Mouse (Mus musculus) liver, embryonic 14.5 days (tissue): ENCODE measurements around the gene Csmd2. TPM values are rescaled to one million over a fixed set of nuclear protein-coding genes. Genes with fewer than 3 reads are reported as not detected.

Experiments
- ATAC-seq: fragments of 200-750 bp; cut with Nextera tagmentation; 2 replicates; pipeline ENCODE4 v1.8.0; 2017; ENCODE audit warnings: moderate number of reproducible peaks, mild to moderate bottlenecking, moderate library complexity; ENCODE audit not compliant: insufficient read depth
- DNase-seq, 3 experiments: peaks; one replicate each; pipeline ENCODE4 v3.0.0-alpha.2; 2012 to 2013; ENCODE audit warnings: low read depth in 3 of 3, low spot score in 3 of 3
- H3K27ac ChIP-seq: fragments of 300-500 bp; sonication (generic); 2 replicates; pipeline ENCODE4 v1.5.1; 2014; ENCODE audit warnings: moderate library complexity, mild to moderate bottlenecking, control low read depth, inconsistent platforms
- H3K27me3 ChIP-seq: fragments of 300-500 bp; sonication (generic); 2 replicates; pipeline ENCODE4 v1.6.1; 2014; ENCODE audit warnings: mild to moderate bottlenecking, low read length, moderate library complexity; ENCODE audit not compliant: control insufficient read depth, insufficient read depth
- H3K36me3 ChIP-seq: fragments of 300-500 bp; sonication (generic); replicated peaks from 2 replicates; pipeline ENCODE4 v1.6.1; 2014; ENCODE audit warnings: low read depth; ENCODE audit not compliant: control insufficient read depth, insufficient read depth
- H3K4me1 ChIP-seq, 2 experiments: fragments of 200-500 bp in 1 of 2; fragments of 300-500 bp in 1 of 2; sonication (generic) in 1 of 2; replicated peaks; 2 replicates each; pipeline ENCODE4 v1.6.1; 2012 to 2014; ENCODE audit warnings: antibody characterized with exemption in 1 of 2, inconsistent platforms in 1 of 2, low read length in 1 of 2; ENCODE audit not compliant: control insufficient read depth in 2 of 2, insufficient read depth in 2 of 2
- H3K4me2 ChIP-seq: fragments of 300-500 bp; sonication (generic); 2 replicates; pipeline ENCODE4 v1.6.1; 2014; ENCODE audit warnings: low read depth, mild to moderate bottlenecking, control low read depth, moderate library complexity
- H3K4me3 ChIP-seq, 2 experiments: fragments of 200-500 bp in 1 of 2; fragments of 300-500 bp in 1 of 2; sonication (generic) in 1 of 2; 2 replicates each; pipeline ENCODE4 v1.5.1; 2012 to 2014; ENCODE audit warnings: low read depth in 2 of 2, low read length in 2 of 2, mild to moderate bottlenecking in 2 of 2, control low read depth in 1 of 2, inconsistent platforms in 1 of 2, moderate library complexity in 1 of 2; ENCODE audit not compliant: insufficient read depth in 1 of 2
- H3K9ac ChIP-seq: fragments of 300-500 bp; sonication (generic); replicated peaks from 2 replicates; pipeline ENCODE4 v1.6.1; 2014; ENCODE audit warnings: mild to moderate bottlenecking, control low read depth, moderate library complexity
- H3K9me3 ChIP-seq: fragments of 300-500 bp; sonication (generic); 2 replicates; pipeline ENCODE4 v1.6.1; 2016; ENCODE audit warnings: low read length, mixed read lengths; ENCODE audit not compliant: control insufficient read depth
- CTCF ChIP-seq: IDR thresholded peaks from 2 replicates; pipeline ENCODE4 v1.5.1; 2016; ENCODE audit warnings: antibody characterized with exemption, low read depth, control low read depth
- EP300 ChIP-seq: IDR thresholded peaks from 2 replicates; pipeline ENCODE4 v1.6.1; 2016; ENCODE audit warnings: antibody characterized with exemption, low read depth
- WGBS: fragments of 180-500 bp; shearing (Covaris S2); extraction: QIAGEN DNeasy Blood & Tissue Kit; methylation state at CpG from one replicate; pipeline ENCODE4 v1.1.7; 2014; ENCODE audit not compliant: insufficient replicate concordance; 5-methylcytosine and 5-hydroxymethylcytosine counted together
- polyA plus RNA-seq, 2 experiments: library from polyadenylated mRNA; depleted of rRNA in 1 of 2; stranded (reverse) in 1 of 2; unstranded in 1 of 2; fragments of >200 nt; fragmentation: Nextera tagmentation in 1 of 2; extraction: Ambion mirVana in 1 of 2; gene quantifications; 2 replicates each; pipeline versions ENCODE4 v1.2.1 to v1.2.3; 2012 to 2014

Gene Csmd2
- polyA plus RNA-seq, 2 experiments = 0.01 TPM; not detected in 1

DNA sequence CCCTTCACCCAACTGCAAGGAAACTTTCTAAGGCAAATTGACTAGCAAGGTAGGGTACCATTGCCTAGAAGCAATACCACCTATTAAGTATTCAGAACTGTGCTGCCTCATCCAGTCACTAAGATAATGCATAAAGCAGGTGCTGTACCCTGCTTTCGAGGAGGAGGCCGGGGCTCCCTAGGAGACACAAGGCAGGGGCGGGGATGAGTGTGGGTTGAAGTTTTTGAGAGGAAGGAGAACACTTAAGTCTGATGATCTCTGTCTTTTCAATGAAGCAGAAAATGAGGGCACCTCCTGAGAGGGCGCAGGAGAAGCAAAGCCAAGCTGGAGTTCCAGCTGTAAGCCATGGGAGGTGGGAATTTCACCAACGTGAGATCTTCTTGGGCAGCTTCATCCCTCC lies 271.6 kb downstream of the Csmd2 start:
- H3K9ac ChIP-seq = no peak overlapping the region
- H3K4me1 ChIP-seq = no peaks in the 10 kb centered on the region
- no peak overlapping the region for H3K4me3 ChIP-seq
- no peaks in the 10 kb centered on the region for H3K9me3 ChIP-seq
- DNase-seq (no peak), ATAC-seq (no peak)
- no peak overlapping the region for H3K27ac ChIP-seq
- no peaks in the 10 kb centered on the region for H3K36me3 ChIP-seq
- no peak overlapping the region for H3K4me2 ChIP-seq
- H3K27me3 ChIP-seq = no peaks in the 10 kb centered on the region
- WGBS = 59% methylated on average over 5 of the region's 5 CpGs
- TF ChIP-seq EP300 (no peak), CTCF (no peak)

DNA sequence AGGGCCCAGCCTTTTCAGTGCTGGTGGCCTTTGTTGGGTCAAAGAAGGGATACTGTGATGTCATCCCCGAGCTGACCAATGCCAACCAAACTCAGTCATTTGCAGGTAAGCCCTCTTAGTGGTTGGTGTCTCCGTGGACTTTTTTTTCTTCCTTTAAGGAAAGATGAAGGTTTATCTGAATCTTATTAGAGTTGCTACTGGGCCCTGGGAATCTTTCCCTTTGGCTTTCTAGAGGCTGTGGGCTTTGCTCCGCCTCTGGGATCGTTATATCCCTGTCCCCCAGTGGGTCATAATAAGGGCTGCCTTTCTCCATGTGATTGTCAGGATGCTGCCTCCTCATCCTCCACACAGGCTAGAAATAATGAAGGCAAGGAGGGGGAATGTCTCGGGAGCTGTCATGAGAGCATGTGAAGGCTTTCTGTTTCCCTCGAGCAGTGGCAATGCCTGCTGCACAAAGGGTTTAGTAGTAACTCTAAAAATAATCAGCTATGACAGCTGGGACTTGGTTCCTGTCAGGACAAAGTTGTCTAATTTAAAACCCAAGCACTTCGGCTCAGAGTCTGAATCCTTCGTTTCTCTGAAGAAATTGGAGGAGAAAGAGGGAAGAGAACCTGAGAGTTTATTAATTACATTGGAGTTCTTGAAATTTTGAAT lies 273.4 kb downstream of the Csmd2 start, which contains the start of gene Hmgb4:
Hmgb4 (minus strand) TSS at position 51 of the 654 bp plus-strand sequence.
- ATAC-seq (no peak), DNase-seq (no peak)
- TF ChIP-seq EP300 (no peak), CTCF (no peak)
- Histone ChIP-seq H3K36me3 (no peaks in the 10 kb centered on the region), H3K9me3 (no peaks in the 10 kb centered on the region; the same call in 1 of the 2 replicates), H3K4me2 (no peak within 1 kb of the TSS), H3K4me3 (no peak within 1 kb of the TSS), H3K9ac (no peak within 1 kb of the TSS), H3K27me3 (no peaks in the 10 kb centered on the region), H3K4me1 (no peaks in the 10 kb centered on the region), H3K27ac (no peak within 1 kb of the TSS)
- 53% methylated on average over 8 of the region's 8 CpGs for WGBS

DNA sequence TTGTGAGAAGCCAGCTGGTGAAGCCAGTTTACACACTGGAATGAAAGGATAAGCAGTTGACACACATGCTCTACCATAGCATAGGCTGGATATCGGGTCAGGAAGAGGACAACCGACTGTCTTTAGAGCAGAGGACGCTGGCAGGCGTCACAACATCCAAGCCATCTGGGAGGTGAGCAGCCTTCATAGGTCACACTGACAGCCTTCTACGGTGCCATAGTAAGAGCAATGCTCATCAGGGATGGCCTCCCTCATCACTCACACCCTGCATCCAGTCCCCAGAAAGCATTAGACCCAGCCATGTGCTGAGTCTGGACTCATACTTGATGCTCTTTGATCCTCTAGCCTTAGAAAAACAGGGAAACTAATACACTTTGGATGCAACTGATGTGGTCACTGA lies 276.8 kb downstream of the Csmd2 start:
- ATAC-seq (no peak), DNase-seq (no peak)
- no peaks in the 10 kb centered on the region for H3K4me1 ChIP-seq
- no peak for TF ChIP-seq EP300
- no peak for TF ChIP-seq CTCF
- no peaks in the 10 kb centered on the region; the same call in 1 of the 2 replicates for H3K9me3 ChIP-seq
- no peak overlapping the region for H3K4me3 ChIP-seq
- no peaks in the 10 kb centered on the region for H3K36me3 ChIP-seq
- H3K9ac ChIP-seq = no peak overlapping the region
- no peak overlapping the region for H3K4me2 ChIP-seq
- WGBS = 70% methylated on average over 5 of the region's 5 CpGs
- no peak overlapping the region for H3K27ac ChIP-seq
- no peaks in the 10 kb centered on the region for H3K27me3 ChIP-seq

DNA sequence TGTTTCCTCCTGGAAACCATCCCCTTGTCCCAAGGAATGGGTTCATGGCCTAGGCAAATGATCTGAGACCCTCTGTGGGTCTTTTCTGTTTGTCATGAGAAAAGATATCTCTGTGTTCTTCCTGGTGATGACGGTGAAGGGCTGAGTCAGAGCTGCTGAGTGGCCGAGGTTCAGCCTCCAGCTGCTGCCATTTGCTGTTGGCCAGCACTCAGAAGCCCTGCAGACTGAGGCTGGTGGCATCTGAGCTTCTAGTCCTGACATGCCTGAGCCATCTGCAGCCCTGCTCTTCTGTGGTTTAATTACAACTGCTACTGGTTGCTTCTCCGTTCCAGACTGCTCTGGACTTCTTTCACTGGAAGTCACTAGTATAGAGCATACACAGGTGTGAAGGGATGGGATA lies 277.7 kb downstream of the Csmd2 start:
- no peak overlapping the region for H3K4me2 ChIP-seq
- no peak overlapping the region for H3K9ac ChIP-seq
- H3K4me1 ChIP-seq = no peaks in the 10 kb centered on the region
- no peak for TF ChIP-seq EP300
- no peak for TF ChIP-seq CTCF
- 50% methylated on average over 3 of the region's 3 CpGs for WGBS
- ATAC-seq = no peak
- H3K4me3 ChIP-seq = no peak overlapping the region
- H3K27me3 ChIP-seq = no peaks in the 10 kb centered on the region
- H3K27ac ChIP-seq = no peak overlapping the region
- H3K9me3 ChIP-seq = no peaks in the 10 kb centered on the region; the same call in 1 of the 2 replicates
- DNase-seq = no peak
- no peaks in the 10 kb centered on the region for H3K36me3 ChIP-seq

DNA sequence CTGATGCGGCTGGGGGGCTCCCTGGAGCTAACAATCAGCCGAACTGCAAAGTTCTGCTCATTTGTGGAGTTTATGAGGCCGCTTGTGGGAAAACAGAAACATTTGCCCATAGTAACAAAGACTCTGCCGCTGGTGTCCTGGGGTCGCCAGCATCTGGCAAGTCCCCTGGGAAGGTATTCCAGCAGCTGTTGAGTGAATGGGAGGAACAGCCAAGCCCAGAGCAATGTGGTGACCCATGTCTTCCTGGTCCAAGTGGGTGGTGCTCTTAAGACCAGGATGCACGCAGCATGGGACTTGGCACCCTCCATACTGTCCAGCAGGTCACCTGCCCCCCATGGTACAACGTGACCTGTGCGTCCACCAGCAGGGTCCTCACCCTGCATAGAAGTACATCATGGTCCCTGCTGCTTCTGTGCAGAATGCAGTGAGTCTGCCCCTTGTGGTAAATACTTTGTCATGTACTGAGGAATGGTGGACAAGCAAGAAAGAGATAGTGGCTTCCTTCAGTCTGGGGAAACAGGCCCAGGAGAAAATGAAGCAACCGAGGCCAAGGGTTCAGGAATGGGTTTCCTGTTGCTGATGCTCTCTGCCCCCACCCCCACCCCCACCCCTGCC lies 281.7 kb downstream of the Csmd2 start:
- H3K9me3 ChIP-seq = no peaks in the 10 kb centered on the region; the same call in 1 of the 2 replicates
- no peak overlapping the region for H3K9ac ChIP-seq
- ATAC-seq = no peak
- H3K27me3 ChIP-seq = no peaks in the 10 kb centered on the region
- H3K4me3 ChIP-seq = no peak overlapping the region
- H3K36me3 ChIP-seq = no peaks in the 10 kb centered on the region
- WGBS = 73% methylated on average over 9 of the region's 9 CpGs
- H3K27ac ChIP-seq = no peak overlapping the region
- H3K4me2 ChIP-seq = no peak overlapping the region
- DNase-seq = no peak
- TF ChIP-seq EP300 = no peak
- no peak for TF ChIP-seq CTCF
- no peaks in the 10 kb centered on the region for H3K4me1 ChIP-seq
